Mouse (Mus musculus): ENCODE results near the gene Rhox4b.
"Not testable (repeated sequence)": the region's sequence is repeated elsewhere in the genome, so short reads cannot be mapped to it uniquely, and the experiment has no call there.

Gene Rhox4b

DNA sequence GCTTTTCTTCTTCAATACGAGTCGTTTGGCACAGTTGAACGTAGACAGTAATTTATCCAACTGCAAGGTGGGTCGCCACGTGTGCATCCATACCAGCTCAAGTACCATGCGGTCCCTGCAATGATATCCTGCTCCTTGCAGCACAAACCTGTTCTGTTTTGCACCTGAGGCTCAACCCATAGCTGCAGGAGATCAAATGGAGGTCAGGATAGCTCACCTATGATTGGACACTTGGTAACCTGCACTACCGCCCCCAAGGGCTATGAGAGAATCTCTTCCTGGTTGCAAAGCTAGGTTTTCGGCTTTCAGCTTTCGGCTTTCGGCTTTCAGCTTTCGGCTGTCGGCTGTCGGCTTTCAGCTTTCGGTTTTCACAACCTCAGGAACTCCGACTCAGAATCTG, at the start of gene Rhox4b:
Rhox4b (plus strand) TSS at position 301 of the 400 bp plus-strand sequence.
- DNase-seq (ENCODE audit: extremely low spot score, low read depth, low spot score), result not testable (repeated sequence)

GRCm38 (mm10) chrX:37390548-37390947, 41.7 kb upstream of the Rhox4b start, which contains the start of gene Rhox4a2:
Gene Rhox4a2 (plus strand): TSS chrX:37390848.
- DNase-seq (ENCODE audit: extremely low spot score, low read depth, low spot score), result not testable (repeated sequence)

DNA sequence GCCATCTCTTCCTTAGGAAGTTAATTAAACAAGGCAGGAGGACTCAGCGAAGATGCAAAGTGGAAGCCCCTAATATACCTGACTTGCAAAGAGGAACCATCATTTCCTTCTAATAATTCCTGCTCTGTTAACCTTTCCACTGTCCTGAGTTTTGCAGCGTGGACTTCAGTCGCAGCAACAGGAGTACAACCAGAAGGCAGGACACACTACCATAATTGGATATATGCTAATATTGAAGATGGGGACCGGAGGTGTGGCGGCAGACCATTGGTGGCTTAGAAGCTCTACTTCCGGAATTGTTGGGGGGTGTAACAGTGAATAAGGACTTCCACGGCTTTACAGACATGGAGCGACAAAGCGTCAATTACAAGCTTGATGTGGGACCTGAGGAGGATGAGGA, 20.5 kb upstream of the Rhox4b start, which contains the start of gene Rhox2b:
Rhox2b (plus strand) TSS at position 301 of the 400 bp plus-strand sequence.
- DNase-seq (ENCODE audit: extremely low spot score, low read depth, low spot score), result not testable (repeated sequence)

DNA sequence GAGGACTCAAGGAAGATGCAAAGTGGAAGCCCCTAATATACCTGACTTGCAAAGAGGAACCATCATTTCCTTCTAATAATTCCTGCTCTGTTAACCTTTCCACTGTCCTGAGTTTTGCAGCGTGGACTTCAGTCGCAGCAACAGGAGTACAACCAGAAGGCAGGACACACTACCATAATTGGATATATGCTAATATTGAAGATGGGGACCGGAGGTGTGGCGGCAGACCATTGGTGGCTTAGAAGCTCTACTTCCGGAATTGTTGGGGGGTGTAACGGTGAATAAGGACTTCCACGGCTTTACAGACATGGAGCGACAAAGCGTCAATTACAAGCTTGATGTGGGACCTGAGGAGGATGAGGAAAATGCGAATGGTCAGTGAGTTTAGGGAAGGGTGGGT, 21.1 kb downstream of the Rhox4b start, which contains the start of gene Rhox2c:
Rhox2c (plus strand) TSS at position 301 of the 400 bp plus-strand sequence.
- DNase-seq (ENCODE audit: extremely low spot score, low read depth, low spot score), result not testable (repeated sequence)

DNA sequence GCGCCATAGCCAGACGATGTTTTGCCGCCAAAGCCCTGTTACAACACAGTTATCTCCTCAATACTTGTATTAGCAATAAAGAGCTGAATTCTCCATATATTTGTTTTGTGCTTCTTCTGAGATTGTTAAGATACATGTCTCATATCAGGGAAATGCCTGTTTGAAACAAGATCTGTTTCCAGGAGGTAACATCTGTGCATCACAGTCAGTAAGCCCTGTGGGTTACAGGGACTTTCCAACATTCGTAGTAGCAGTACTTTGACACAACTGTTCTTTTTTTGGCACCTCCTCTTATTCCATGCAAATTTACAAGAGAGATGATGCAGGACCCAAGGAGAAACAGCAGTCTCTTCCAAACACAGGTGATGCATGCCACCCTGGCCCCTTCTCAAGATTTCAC, 26.0 kb downstream of the Rhox4b start, which contains the start of gene Rhox3c:
Rhox3c (plus strand) TSS at position 301 of the 400 bp plus-strand sequence.
- not testable (repeated sequence) for DNase-seq (ENCODE audit: extremely low spot score, low read depth, low spot score)

- not testable (repeated sequence) for DNase-seq (ENCODE audit: extremely low spot score, low read depth, low spot score)
Observed at GRCm38 (mm10) chrX:37480037-37480436, 47.7 kb downstream of the Rhox4b start, which contains the start of gene Rhox4c. Gene Rhox4c (plus strand): TSS chrX:37480337.
